Mouse (Mus musculus): Measurements from ENCODE around the gene Erich2. TPM values are rescaled to one million over a fixed set of nuclear protein-coding genes. Genes with fewer than 3 reads are reported as not detected.

The Erich2 gene
- total and polyA plus RNA-seq, 3 experiments = not detected

- Histone ChIP-seq H3K36me3 (ENCODE audit: control insufficient read depth in 1 of 2, insufficient read depth in 2 of 2, low read length in 2 of 2) (no peaks in the 10 kb centered on the region), H3K9ac (ENCODE audit: control insufficient read depth, low read depth, low read length, poor library complexity, severe bottlenecking) (no peak overlapping the region), H3K79me2 (ENCODE audit: control insufficient read depth, insufficient read depth, low read length, poor library complexity) (no peaks in the 10 kb centered on the region), H3K9me3 (replicated peaks; ENCODE audit: insufficient read depth, low read length) (no peaks in the 10 kb centered on the region), H3K4me3 (ENCODE audit: control insufficient read depth in 1 of 2, insufficient read depth in 1 of 2, low read depth in 2 of 2, low read length in 2 of 2) (no peak overlapping the region), H3K27ac (ENCODE audit: control insufficient read depth, low read depth, low read length) (no peak overlapping the region), H3K4me1 (ENCODE audit: control insufficient read depth in 1 of 2, insufficient read depth in 2 of 2, low read length in 2 of 2) (no peaks in the 10 kb centered on the region), H3K27me3 (ENCODE audit: control insufficient read depth in 1 of 2, insufficient read depth in 2 of 2, low read length in 2 of 2) (no peaks in the 10 kb centered on the region)
- no peak for TF ChIP-seq BHLHE40 (IDR thresholded peaks at IDR 0.05; ENCODE audit: borderline replicate concordance, low read depth, low read length)
- TF ChIP-seq CHD1 (IDR thresholded peaks at IDR 0.05; ENCODE audit: low read depth, low read length) = no peak
- no peak for TF ChIP-seq MYC (IDR thresholded peaks at IDR 0.05; ENCODE audit: low read depth, low read length)
- no peak for TF ChIP-seq UBTF (IDR thresholded peaks at IDR 0.05; ENCODE audit: borderline replicate concordance, insufficient read depth, low read depth, low read length)
- TF ChIP-seq RCOR1 (IDR thresholded peaks at IDR 0.05; ENCODE audit: low read depth, low read length) = no peak
- TF ChIP-seq ZNF384 (IDR thresholded peaks at IDR 0.05; ENCODE audit: low read depth, low read length) = no peak
- no peak for TF ChIP-seq NELFE (IDR thresholded peaks at IDR 0.05; ENCODE audit: low read depth, low read length)
- TF ChIP-seq TAL1 (IDR thresholded peaks at IDR 0.05; ENCODE audit: low read length) = no peak
- no peak for TF ChIP-seq MAZ (IDR thresholded peaks at IDR 0.05; ENCODE audit: low read depth, low read length)
- TF ChIP-seq RAD21 (IDR thresholded peaks at IDR 0.05; ENCODE audit: low read depth, low read length) = no peak
- TF ChIP-seq USF1 (IDR thresholded peaks at IDR 0.05; ENCODE audit: low read depth, low read length) = no peak
- no peak for DNase-seq (ENCODE audit: low read depth, low spot score)
Measured at GRCm38 (mm10) chr2:70550671-70551070, 42.1 kb downstream of the Erich2 start.

- no peaks in the 10 kb centered on the region for H3K4me1 ChIP-seq (ENCODE audit: control insufficient read depth in 1 of 2, insufficient read depth in 2 of 2, low read length in 2 of 2)
- H3K27me3 ChIP-seq (ENCODE audit: control insufficient read depth in 1 of 2, insufficient read depth in 2 of 2, low read length in 2 of 2) = no peaks in the 10 kb centered on the region
- TF ChIP-seq BHLHE40 (IDR thresholded peaks at IDR 0.05; ENCODE audit: borderline replicate concordance, low read depth, low read length) (no peak), USF2 (IDR thresholded peaks at IDR 0.05; ENCODE audit: borderline replicate concordance in 1 of 2, insufficient read depth in 1 of 2, low read depth in 1 of 2, low read length in 2 of 2) (no peak), ELF1 (IDR thresholded peaks at IDR 0.05; ENCODE audit: low read depth, low read length) (no peak), MAX (IDR thresholded peaks at IDR 0.05; ENCODE audit: low read length) (no peak), MYC (IDR thresholded peaks at IDR 0.05; ENCODE audit: low read depth, low read length) (no peak), NELFE (IDR thresholded peaks at IDR 0.05; ENCODE audit: low read depth, low read length) (no peak), MAZ (IDR thresholded peaks at IDR 0.05; ENCODE audit: low read depth, low read length) (no peak), MXI1 (IDR thresholded peaks at IDR 0.05; ENCODE audit: low read depth, low read length) (no peak), TCF12 (IDR thresholded peaks at IDR 0.05; ENCODE audit: low read depth, low read length) (no peak), MEF2A (IDR thresholded peaks at IDR 0.05; ENCODE audit: extremely low read depth, insufficient replicate concordance, low read depth, low read length, poor library complexity, severe bottlenecking) (no peak), CHD2 (IDR thresholded peaks at IDR 0.05; ENCODE audit: low read length) (no peak)
- DNase-seq (ENCODE audit: low read depth, low spot score) = no peak
- H3K36me3 ChIP-seq (ENCODE audit: control insufficient read depth in 1 of 2, insufficient read depth in 2 of 2, low read length in 2 of 2) = no peaks in the 10 kb centered on the region
- H3K27ac ChIP-seq (ENCODE audit: control insufficient read depth, low read depth, low read length) = no peak overlapping the region
- H3K9ac ChIP-seq (ENCODE audit: control insufficient read depth, low read depth, low read length, poor library complexity, severe bottlenecking) = no peak overlapping the region
- no peaks in the 10 kb centered on the region for H3K9me3 ChIP-seq (replicated peaks; ENCODE audit: insufficient read depth, low read length)
- no peaks in the 10 kb centered on the region for H3K79me2 ChIP-seq (ENCODE audit: control insufficient read depth, insufficient read depth, low read length, poor library complexity)
- H3K4me3 ChIP-seq (ENCODE audit: control insufficient read depth in 1 of 2, insufficient read depth in 1 of 2, low read depth in 2 of 2, low read length in 2 of 2) = no peak overlapping the region
Measured at GRCm38 (mm10) chr2:70551446-70551845, 42.8 kb downstream of the Erich2 start.
